Mouse (Mus musculus): ENCODE measurements around the gene Skap1. TPM values are rescaled to one million over a fixed set of nuclear protein-coding genes. Genes with fewer than 3 reads are reported as not detected.

Skap1 gene
- polyA plus RNA-seq, 1 experiment: 3.0 TPM

GRCm38 (mm10) chr11:96553091-96553490 is 88.7 kb downstream of the Skap1 start:
- TF ChIP-seq POLR2A (IDR thresholded peaks at IDR 0.05; ENCODE audit: low read depth, low read length): no peak
- TF ChIP-seq CTCF (IDR thresholded peaks at IDR 0.05; ENCODE audit: extremely low read depth, insufficient read length, insufficient replicate concordance, low read depth, low read length): peak; percentile 51; the same call in 1 of the 2 replicates
- H3K27ac ChIP-seq (ENCODE audit: insufficient read depth, low read depth, low read length): no peak overlapping the region
- no peak overlapping the region for H3K4me3 ChIP-seq (ENCODE audit: low read depth, low read length)
- WGBS: 16% methylated on average over 15 of the region's 15 CpGs
- H3K36me3 ChIP-seq (ENCODE audit: control insufficient read depth, insufficient read depth, low read length): no peaks in the 10 kb centered on the region
- H3K4me1 ChIP-seq (ENCODE audit: control insufficient read depth, insufficient read depth, insufficient read length, low read length): no peaks in the 10 kb centered on the region
- H3K27me3 ChIP-seq (ENCODE audit: control insufficient read depth, insufficient read depth, low read length): peaks cover 6% of the 10 kb centered on the region

- H3K27me3 ChIP-seq (ENCODE audit: control insufficient read depth, insufficient read depth, low read length): peaks cover 6% of the 10 kb centered on the region; the same call in 1 of the 2 replicates
- H3K4me1 ChIP-seq (ENCODE audit: control insufficient read depth, insufficient read depth, insufficient read length, low read length): no peaks in the 10 kb centered on the region
- WGBS: 44% methylated on average over 5 of the region's 5 CpGs
- no peak overlapping the region for H3K27ac ChIP-seq (ENCODE audit: insufficient read depth, low read depth, low read length)
- no peak overlapping the region for H3K4me3 ChIP-seq (ENCODE audit: low read depth, low read length)
- no peak for TF ChIP-seq POLR2A (IDR thresholded peaks at IDR 0.05; ENCODE audit: low read depth, low read length)
- no peak for TF ChIP-seq CTCF (IDR thresholded peaks at IDR 0.05; ENCODE audit: extremely low read depth, insufficient read length, insufficient replicate concordance, low read depth, low read length)
- H3K36me3 ChIP-seq (ENCODE audit: control insufficient read depth, insufficient read depth, low read length): no peaks in the 10 kb centered on the region
Observed at GRCm38 (mm10) chr11:96560229-96560628, 95.8 kb downstream of the Skap1 start.

DNA sequence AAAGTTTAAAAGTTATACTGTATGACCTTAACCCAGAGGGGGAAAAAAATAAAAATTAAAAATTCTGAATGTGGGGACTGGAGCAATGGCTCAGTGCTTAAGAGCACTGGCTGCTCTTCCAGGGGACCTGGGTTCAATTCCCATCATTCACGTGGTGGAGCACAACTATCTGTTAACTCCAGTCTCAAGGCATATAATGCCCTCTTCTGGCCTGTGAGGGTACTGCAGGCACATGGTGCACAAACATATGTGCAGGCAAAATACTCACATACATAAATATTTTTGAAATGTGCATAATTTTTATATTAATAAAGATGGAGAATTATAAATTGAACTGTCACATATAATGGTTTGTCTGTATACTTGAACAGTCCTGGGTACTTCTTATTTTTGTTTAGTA is 99.7 kb downstream of the Skap1 start:
- H3K36me3 ChIP-seq (ENCODE audit: control insufficient read depth, insufficient read depth, low read length): no peaks in the 10 kb centered on the region
- TF ChIP-seq POLR2A (IDR thresholded peaks at IDR 0.05; ENCODE audit: low read depth, low read length): no peak
- TF ChIP-seq CTCF (IDR thresholded peaks at IDR 0.05; ENCODE audit: extremely low read depth, insufficient read length, insufficient replicate concordance, low read depth, low read length): no peak
- no peak overlapping the region for H3K27ac ChIP-seq (ENCODE audit: insufficient read depth, low read depth, low read length)
- 60% methylated on average over 1 of the region's 1 CpGs for WGBS
- peaks cover 4% of the 10 kb centered on the region; the same call in 1 of the 2 replicates for H3K27me3 ChIP-seq (ENCODE audit: control insufficient read depth, insufficient read depth, low read length)
- H3K4me3 ChIP-seq (ENCODE audit: low read depth, low read length): no peak overlapping the region
- H3K4me1 ChIP-seq (ENCODE audit: control insufficient read depth, insufficient read depth, insufficient read length, low read length): no peaks in the 10 kb centered on the region

DNA sequence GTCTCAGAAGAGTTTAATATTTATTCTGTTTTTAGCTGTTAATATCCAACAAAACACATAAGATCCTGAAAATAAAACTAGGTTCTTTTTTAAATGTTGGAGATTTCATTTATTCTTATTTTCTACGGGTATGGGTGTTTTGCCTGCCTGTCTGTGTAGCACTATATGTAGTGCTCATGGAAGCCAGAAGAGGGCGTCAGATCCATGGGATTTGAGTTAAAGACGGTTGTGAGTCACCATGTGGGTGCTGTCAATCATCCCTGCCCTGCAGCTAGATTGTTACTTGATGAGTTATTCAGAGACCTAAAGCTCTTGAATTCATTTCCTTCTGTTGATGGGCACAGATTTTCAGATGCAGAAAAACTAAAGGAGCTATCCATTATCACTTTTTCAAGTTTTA is 108.1 kb downstream of the Skap1 start:
- TF ChIP-seq CTCF (IDR thresholded peaks at IDR 0.05; ENCODE audit: extremely low read depth, insufficient read length, insufficient replicate concordance, low read depth, low read length) (no peak), POLR2A (IDR thresholded peaks at IDR 0.05; ENCODE audit: low read depth, low read length) (no peak)
- Histone ChIP-seq H3K27me3 (ENCODE audit: control insufficient read depth, insufficient read depth, low read length) (0 out of 2 replicates have a peak, but pooled peaks cover 4% of the 10 kb centered on the region), H3K36me3 (ENCODE audit: control insufficient read depth, insufficient read depth, low read length) (no peaks in the 10 kb centered on the region), H3K27ac (ENCODE audit: insufficient read depth, low read depth, low read length) (no peak overlapping the region), H3K4me3 (ENCODE audit: low read depth, low read length) (no peak overlapping the region), H3K4me1 (ENCODE audit: control insufficient read depth, insufficient read depth, insufficient read length, low read length) (no peaks in the 10 kb centered on the region)
- whole genome bisulfite sequencing: 41% methylated on average over 3 of the region's 3 CpGs

GRCm38 (mm10) chr11:96576491-96577427 is 112.4 kb downstream of the Skap1 start:
- Histone ChIP-seq H3K4me3 (ENCODE audit: low read depth, low read length) (no peak overlapping the region), H3K4me1 (ENCODE audit: control insufficient read depth, insufficient read depth, insufficient read length, low read length) (no peaks in the 10 kb centered on the region), H3K36me3 (ENCODE audit: control insufficient read depth, insufficient read depth, low read length) (no peaks in the 10 kb centered on the region), H3K27me3 (ENCODE audit: control insufficient read depth, insufficient read depth, low read length) (peaks cover 14% of the 10 kb centered on the region), H3K27ac (ENCODE audit: insufficient read depth, low read depth, low read length) (no peak overlapping the region)
- TF ChIP-seq POLR2A (IDR thresholded peaks at IDR 0.05; ENCODE audit: low read depth, low read length): no peak
- TF ChIP-seq CTCF (IDR thresholded peaks at IDR 0.05; ENCODE audit: extremely low read depth, insufficient read length, insufficient replicate concordance, low read depth, low read length): no peak
- WGBS: 49% methylated on average over 14 of the region's 14 CpGs

DNA sequence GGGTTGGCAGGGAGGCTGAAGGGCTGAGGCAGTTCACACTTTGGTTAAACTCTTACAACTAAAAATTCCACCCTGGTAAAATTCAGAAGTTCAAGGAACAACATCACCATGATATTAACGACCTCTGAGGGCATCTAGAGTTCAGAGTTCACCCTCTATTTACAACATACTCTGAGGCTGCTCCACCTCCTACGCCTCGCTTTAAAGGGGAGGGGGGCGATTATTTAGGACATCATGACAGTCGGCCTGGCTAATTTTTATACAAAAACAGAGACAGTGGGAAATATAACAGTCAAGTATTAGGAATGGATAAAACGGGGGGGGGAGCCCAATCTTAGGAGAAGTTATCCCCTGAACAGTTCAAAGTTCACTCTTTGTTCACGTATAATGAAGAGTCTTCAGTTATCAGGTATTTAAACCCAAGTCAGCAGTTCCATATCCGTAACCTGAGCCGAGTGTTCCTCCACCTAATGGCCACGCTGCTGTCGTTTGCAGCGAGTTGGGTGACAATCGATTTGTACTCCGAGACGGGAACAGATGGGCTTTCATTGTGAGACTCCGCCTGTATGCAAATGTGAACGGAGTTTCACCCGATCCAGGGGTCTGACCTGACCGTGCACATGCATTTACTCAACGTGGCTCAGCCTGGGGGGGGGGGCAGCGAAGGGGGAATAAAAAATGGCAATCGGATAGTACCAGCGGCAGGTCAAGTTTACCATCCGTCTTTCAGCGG is 114.3 kb downstream of the Skap1 start:
- Histone ChIP-seq H3K4me1 (ENCODE audit: control insufficient read depth, insufficient read depth, insufficient read length, low read length) (no peaks in the 10 kb centered on the region), H3K27me3 (ENCODE audit: control insufficient read depth, insufficient read depth, low read length) (peaks cover 14% of the 10 kb centered on the region), H3K4me3 (ENCODE audit: low read depth, low read length) (0 out of 2 replicates have a peak overlapping the region, but pooled peaks have one; percentile 13), H3K27ac (ENCODE audit: insufficient read depth, low read depth, low read length) (no peak overlapping the region), H3K36me3 (ENCODE audit: control insufficient read depth, insufficient read depth, low read length) (no peaks in the 10 kb centered on the region)
- WGBS: 10% methylated on average over 25 of the region's 25 CpGs
- TF ChIP-seq CTCF (IDR thresholded peaks at IDR 0.05; ENCODE audit: extremely low read depth, insufficient read length, insufficient replicate concordance, low read depth, low read length) (no peak), POLR2A (IDR thresholded peaks at IDR 0.05; ENCODE audit: low read depth, low read length) (no peak)

Measured in small intestine, adult 2 months (tissue).